Mouse (Mus musculus) intestine, embryonic 14.5 days (tissue): ENCODE measurements around the gene Fam186b. TPM values are rescaled to one million over a fixed set of nuclear protein-coding genes. Genes with fewer than 3 reads are reported as not detected.
"Not testable (repeated sequence)": the region's sequence is repeated elsewhere in the genome, so short reads cannot be mapped to it uniquely, and the experiment has no call there.

Source experiments
- ATAC-seq: fragments of 200-750 bp; cut with Nextera tagmentation; replicated peaks from 2 replicates; pipeline ENCODE4 v1.8.0; 2017; ENCODE audit warnings: low read depth, moderate number of reproducible peaks, moderate TSS enrichment, moderate library complexity; ENCODE audit not compliant: low FRiP score, low TSS enrichment
- DNase-seq: peaks from one replicate; pipeline ENCODE4 v3.0.0-alpha.2; 2018; ENCODE audit warnings: low spot score
- H3K27ac ChIP-seq: fragments of 300-500 bp; sonication (generic); 2 replicates; pipeline ENCODE4 v1.5.1; 2014; ENCODE audit warnings: low read depth, mild to moderate bottlenecking, control low read depth
- H3K27me3 ChIP-seq: fragments of 300-500 bp; sonication (generic); replicated peaks from 2 replicates; pipeline ENCODE4 v1.6.1; 2014; ENCODE audit warnings: low read length, control low read depth; ENCODE audit not compliant: control insufficient read depth, insufficient read depth
- H3K36me3 ChIP-seq: fragments of 300-500 bp; sonication (generic); 2 replicates; pipeline ENCODE4 v1.6.1; 2014; ENCODE audit warnings: low read length, control low read depth; ENCODE audit not compliant: control insufficient read depth, insufficient read depth
- H3K4me1 ChIP-seq: fragments of 300-500 bp; sonication (generic); replicated peaks from 2 replicates; pipeline ENCODE4 v1.6.1; 2014; ENCODE audit warnings: low read length, control low read depth, mixed read lengths; ENCODE audit not compliant: control insufficient read depth, insufficient read depth
- H3K4me2 ChIP-seq: fragments of 300-500 bp; sonication (generic); 2 replicates; pipeline ENCODE4 v1.6.1; 2014; ENCODE audit warnings: low read length
- H3K4me3 ChIP-seq: fragments of 300-500 bp; sonication (generic); 2 replicates; pipeline ENCODE4 v1.5.1; 2014; ENCODE audit warnings: low read depth, low read length, control low read depth, mixed read lengths
- H3K9ac ChIP-seq: fragments of 300-500 bp; sonication (generic); 2 replicates; pipeline ENCODE4 v1.6.1; 2014; ENCODE audit warnings: mild to moderate bottlenecking, low read length
- H3K9me3 ChIP-seq: fragments of 300-500 bp; sonication (generic); 2 replicates; pipeline ENCODE4 v1.6.1; 2016; ENCODE audit warnings: low read length, control low read depth; ENCODE audit not compliant: control insufficient read depth
- WGBS: fragments of 180-500 bp; shearing (Covaris S2); extraction: QIAGEN DNeasy Blood & Tissue Kit; methylation state at CpG from one replicate; pipeline ENCODE4 v1.1.7; 2014; 5-methylcytosine and 5-hydroxymethylcytosine counted together
- polyA plus RNA-seq: library from polyadenylated mRNA; unstranded; fragments of >200 nt; fragmentation: Nextera tagmentation; extraction: Ambion mirVana; gene quantifications from 2 replicates; pipeline ENCODE4 v1.2.1, GENCODE M21; 2014

Gene Fam186b
- polyA plus RNA-seq, 1 experiment from 2014 or later = 0.11 TPM

GRCm38 (mm10) chr15:99251111-99251510, 44.6 kb downstream of the Fam186b start:
- Histone ChIP-seq H3K4me2 (peak overlapping the region; percentile 63), H3K36me3 (peaks cover 33% of the 10 kb centered on the region), H3K9ac (peak overlapping the region; percentile 35), H3K4me3 (peak overlapping the region; percentile 81)
- not testable (repeated sequence) for H3K4me1 ChIP-seq, H3K9me3 ChIP-seq, DNase-seq, H3K27ac ChIP-seq, H3K27me3 ChIP-seq
- under 1% methylated on average over 14 of the region's 15 CpGs for WGBS
- 0 out of 2 replicates have a peak, but pooled peaks have one; percentile 6 for ATAC-seq

- Histone ChIP-seq H3K4me3 (no peak overlapping the region), H3K27ac (no peak overlapping the region), H3K4me2 (no peak overlapping the region), H3K27me3 (no peaks in the 10 kb centered on the region), H3K4me1 (peaks cover 5% of the 10 kb centered on the region), H3K9ac (no peak overlapping the region), H3K9me3 (no peaks in the 10 kb centered on the region), H3K36me3 (peaks cover 38% of the 10 kb centered on the region)
- DNase-seq (no peak), ATAC-seq (no peak)
- WGBS = 94% methylated on average over 11 of the region's 11 CpGs
Observed at GRCm38 (mm10) chr15:99249938-99250337, 45.8 kb downstream of the Fam186b start.

GRCm38 (mm10) chr15:99248972-99249371, 46.7 kb downstream of the Fam186b start:
- peaks cover 5% of the 10 kb centered on the region for H3K4me1 ChIP-seq
- peaks cover 47% of the 10 kb centered on the region for H3K36me3 ChIP-seq
- 72% methylated on average over 9 of the region's 9 CpGs for WGBS
- no peak overlapping the region for H3K9ac ChIP-seq
- no peaks in the 10 kb centered on the region for H3K9me3 ChIP-seq
- no peak overlapping the region for H3K4me2 ChIP-seq
- no peak overlapping the region for H3K27ac ChIP-seq
- ATAC-seq (no peak), DNase-seq (no peak)
- no peaks in the 10 kb centered on the region for H3K27me3 ChIP-seq
- H3K4me3 ChIP-seq = no peak overlapping the region

GRCm38 (mm10) chr15:99246736-99247135, 49.0 kb downstream of the Fam186b start:
- not testable (repeated sequence) for DNase-seq, ATAC-seq
- WGBS = 87% methylated on average over 6 of the region's 6 CpGs

GRCm38 (mm10) chr15:99242045-99242444, 53.6 kb downstream of the Fam186b start:
- H3K36me3 ChIP-seq = peaks cover 45% of the 10 kb centered on the region
- WGBS = 92% methylated on average over 10 of the region's 10 CpGs
- no peak for ATAC-seq
- H3K4me2 ChIP-seq = no peak overlapping the region
- H3K4me1 ChIP-seq = no peaks in the 10 kb centered on the region
- H3K9me3 ChIP-seq = no peaks in the 10 kb centered on the region
- H3K27ac ChIP-seq = no peak overlapping the region
- no peak overlapping the region for H3K9ac ChIP-seq
- H3K27me3 ChIP-seq = no peaks in the 10 kb centered on the region
- H3K4me3 ChIP-seq = no peak overlapping the region
- DNase-seq = no peak

More at GRCm38 (mm10) chr15:99246736-99247135, 49.0 kb downstream of the Fam186b start:
- not testable (repeated sequence) for H3K27ac ChIP-seq, H3K9me3 ChIP-seq, H3K9ac ChIP-seq, H3K4me2 ChIP-seq, H3K4me3 ChIP-seq, H3K4me1 ChIP-seq, H3K27me3 ChIP-seq
- H3K36me3 ChIP-seq = peaks cover 64% of the 10 kb centered on the region

GRCm38 (mm10) chr15:99241249-99241648, 54.4 kb downstream of the Fam186b start:
- no peaks in the 10 kb centered on the region for H3K9me3 ChIP-seq
- 78% methylated on average over 4 of the region's 4 CpGs for WGBS
- H3K36me3 ChIP-seq = peaks cover 38% of the 10 kb centered on the region
- no peak for ATAC-seq
- DNase-seq = no peak
- no peaks in the 10 kb centered on the region for H3K4me1 ChIP-seq
- no peak overlapping the region for H3K4me2 ChIP-seq
- no peaks in the 10 kb centered on the region for H3K27me3 ChIP-seq
- H3K9ac ChIP-seq = no peak overlapping the region
- H3K27ac ChIP-seq = no peak overlapping the region
- no peak overlapping the region for H3K4me3 ChIP-seq

GRCm38 (mm10) chr15:99240129-99240528, 55.6 kb downstream of the Fam186b start:
- Histone ChIP-seq H3K36me3 (peaks cover 33% of the 10 kb centered on the region), H3K4me2 (no peak overlapping the region), H3K4me3 (no peak overlapping the region), H3K9me3 (no peaks in the 10 kb centered on the region), H3K27me3 (no peaks in the 10 kb centered on the region), H3K27ac (no peak overlapping the region), H3K4me1 (no peaks in the 10 kb centered on the region), H3K9ac (no peak overlapping the region)
- no peak for ATAC-seq
- 68% methylated on average over 4 of the region's 4 CpGs for WGBS
- no peak for DNase-seq

GRCm38 (mm10) chr15:99238006-99238405, 57.7 kb downstream of the Fam186b start:
- H3K27me3 ChIP-seq = no peaks in the 10 kb centered on the region
- 0 out of 2 replicates have a peak, but pooled peaks cover 12% of the 10 kb centered on the region for H3K36me3 ChIP-seq
- no peak overlapping the region for H3K27ac ChIP-seq
- 64% methylated on average over 11 of the region's 11 CpGs for WGBS
- no peak overlapping the region for H3K4me3 ChIP-seq
- H3K4me1 ChIP-seq = peaks cover 9% of the 10 kb centered on the region; the same call in 1 of the 2 replicates
- H3K9ac ChIP-seq = no peak overlapping the region
- ATAC-seq (no peak), DNase-seq (no peak)
- no peak overlapping the region for H3K4me2 ChIP-seq
- no peaks in the 10 kb centered on the region for H3K9me3 ChIP-seq

GRCm38 (mm10) chr15:99234326-99235010, 61.2 kb downstream of the Fam186b start:
- 52% methylated on average over 12 of the region's 12 CpGs for WGBS
- H3K4me1 ChIP-seq = peaks cover 9% of the 10 kb centered on the region; the same call in 1 of the 2 replicates
- no peak overlapping the region for H3K9ac ChIP-seq
- no peak for DNase-seq
- H3K9me3 ChIP-seq = no peaks in the 10 kb centered on the region
- no peak overlapping the region for H3K4me3 ChIP-seq
- no peaks in the 10 kb centered on the region for H3K36me3 ChIP-seq
- no peak for ATAC-seq
- H3K4me2 ChIP-seq = no peak overlapping the region
- peaks cover 15% of the 10 kb centered on the region; the same call in 1 of the 2 replicates for H3K27me3 ChIP-seq
- no peak overlapping the region for H3K27ac ChIP-seq
